Mouse (Mus musculus) kidney, adult 18-20 months (tissue): ENCODE measurements around the gene Fam71e1.

Source experiments
- DNase-seq: peaks from one replicate; pipeline ENCODE4 v3.0.0; 2021

The Fam71e1 gene

GRCm38 (mm10) chr7:44495992-44496770, at the start of gene Fam71e1, which contains the start of gene Emc10:
Gene Fam71e1 (plus strand): TSS chr7:44496581.
Gene Emc10 (minus strand): TSS chr7:44496529.
- DNase-seq: peak; percentile 98

- no peak for DNase-seq
These were observed 43.1 kb upstream of the Fam71e1 start for GRCm38 (mm10) chr7:44453256-44453655.

GRCm38 (mm10) chr7:44456302-44456701, 40.1 kb upstream of the Fam71e1 start:
- no peak for DNase-seq

GRCm38 (mm10) chr7:44460067-44460466, 36.3 kb upstream of the Fam71e1 start:
- no peak for DNase-seq

- DNase-seq: no peak
These were observed 35.4 kb upstream of the Fam71e1 start for GRCm38 (mm10) chr7:44460767-44461502.

GRCm38 (mm10) chr7:44461503-44462217, 34.7 kb upstream of the Fam71e1 start:
- no peak for DNase-seq

- peak; percentile 45 for DNase-seq
These were observed 33.9 kb upstream of the Fam71e1 start for GRCm38 (mm10) chr7:44462218-44463055.

GRCm38 (mm10) chr7:44463056-44463425, 33.3 kb upstream of the Fam71e1 start:
- DNase-seq: no peak

GRCm38 (mm10) chr7:44463556-44464225, 32.7 kb upstream of the Fam71e1 start:
- no peak for DNase-seq

- no peak for DNase-seq
These were observed 31.9 kb upstream of the Fam71e1 start for GRCm38 (mm10) chr7:44464511-44464910.

GRCm38 (mm10) chr7:44465111-44465510, 31.3 kb upstream of the Fam71e1 start, which contains the start of gene Aspdh:
Gene Aspdh (plus strand): TSS chr7:44465391.
- DNase-seq: peak; percentile 64

GRCm38 (mm10) chr7:44466006-44466887, 30.1 kb upstream of the Fam71e1 start:
- no peak for DNase-seq

- DNase-seq: no peak
These were observed 29.5 kb upstream of the Fam71e1 start for GRCm38 (mm10) chr7:44466888-44467311.

- peak; percentile 93 for DNase-seq
These were observed 28.5 kb upstream of the Fam71e1 start, which contains the start of gene Josd2 for GRCm38 (mm10) chr7:44467811-44468411. Gene Josd2 (plus strand): TSS chr7:44467980.

GRCm38 (mm10) chr7:44468644-44469285, 27.6 kb upstream of the Fam71e1 start:
- DNase-seq: no peak

- no peak for DNase-seq
These were observed 26.4 kb upstream of the Fam71e1 start for GRCm38 (mm10) chr7:44469677-44470675.

- DNase-seq: no peak
These were observed 25.4 kb upstream of the Fam71e1 start for GRCm38 (mm10) chr7:44470696-44471612.
